Mouse (Mus musculus) limb, embryonic 11.5 days (tissue): ENCODE results near the gene Ccna1. TPM values are rescaled to one million over a fixed set of nuclear protein-coding genes. Genes with fewer than 3 reads are reported as not detected.

Experiments
- ATAC-seq: fragments of 200-750 bp; cut with Nextera tagmentation; 2 replicates; pipeline ENCODE4 v1.8.0; 2017; ENCODE audit warnings: low read depth; ENCODE audit not compliant: insufficient number of reproducible peaks, low FRiP score, low TSS enrichment
- DNase-seq: peaks from one replicate; pipeline ENCODE4 v3.0.0-alpha.2; 2015; ENCODE audit warnings: low spot score
- H3K27ac ChIP-seq: fragments of 300-500 bp; sonication (generic); replicated peaks from 2 replicates; pipeline ENCODE4 v1.5.1; 2014; ENCODE audit warnings: low read depth, mild to moderate bottlenecking, low read length
- H3K27me3 ChIP-seq: fragments of 300-500 bp; sonication (generic); 2 replicates; pipeline ENCODE4 v1.6.1; 2014; ENCODE audit warnings: mild to moderate bottlenecking, low read length, mixed read lengths; ENCODE audit not compliant: control insufficient read depth, insufficient read depth
- H3K36me3 ChIP-seq: fragments of 300-500 bp; sonication (generic); 2 replicates; pipeline ENCODE4 v1.6.1; 2014; ENCODE audit warnings: mild to moderate bottlenecking, low read length, moderate library complexity, mixed read lengths; ENCODE audit not compliant: control insufficient read depth, insufficient read depth
- H3K4me1 ChIP-seq: fragments of 300-500 bp; sonication (generic); 2 replicates; pipeline ENCODE4 v1.6.1; 2014; ENCODE audit warnings: low read length, mixed read lengths; ENCODE audit not compliant: control insufficient read depth, insufficient read depth
- H3K4me2 ChIP-seq: fragments of 300-500 bp; sonication (generic); 2 replicates; pipeline ENCODE4 v1.6.1; 2014; ENCODE audit warnings: low read depth, mild to moderate bottlenecking, moderate library complexity; ENCODE audit not compliant: severe bottlenecking
- H3K4me3 ChIP-seq: fragments of 300-500 bp; sonication (generic); 2 replicates; pipeline ENCODE4 v1.5.1; 2014; ENCODE audit warnings: low read depth, low read length
- H3K9ac ChIP-seq: fragments of 300-500 bp; sonication (generic); 2 replicates; pipeline ENCODE4 v1.6.1; 2014; ENCODE audit warnings: mild to moderate bottlenecking, low read length
- H3K9me3 ChIP-seq: fragments of 300-500 bp; sonication (generic); 2 replicates; pipeline ENCODE4 v1.6.1; 2016; ENCODE audit warnings: low read length; ENCODE audit not compliant: control insufficient read depth
- whole genome bisulfite sequencing: fragments of 180-500 bp; shearing (Covaris S2); extraction: QIAGEN DNeasy Blood & Tissue Kit; methylation state at CpG from one replicate; pipeline ENCODE4 v1.1.7; 2014; 5-methylcytosine and 5-hydroxymethylcytosine counted together
- polyA plus RNA-seq: library from polyadenylated mRNA; unstranded; fragments of >200 nt; fragmentation: Nextera tagmentation; extraction: Ambion mirVana; gene quantifications from 2 replicates; pipeline ENCODE4 v1.2.1, GENCODE M21; 2014

Gene Ccna1
- polyA plus RNA-seq, 1 experiment from 2014 or later: 2.7 TPM

DNA sequence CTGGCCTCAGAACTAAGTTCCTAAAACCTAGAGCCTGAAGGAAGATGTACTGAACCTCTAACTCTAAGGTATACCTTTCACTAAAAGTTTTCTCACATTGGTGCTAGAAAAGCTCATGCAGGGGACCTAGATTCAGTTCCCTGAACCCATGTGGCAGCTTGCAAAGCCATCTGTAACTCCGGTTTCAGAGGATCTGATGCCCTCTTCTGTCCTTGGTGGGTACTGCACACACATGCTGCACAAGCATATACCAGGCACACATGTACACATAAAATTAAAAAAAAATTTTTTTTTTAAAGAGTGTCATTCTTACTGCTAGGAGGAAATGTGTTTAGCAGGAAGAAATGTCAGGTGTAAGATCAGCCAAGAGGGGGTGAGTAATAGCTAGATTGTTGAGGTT, 33.1 kb downstream of the Ccna1 start:
- no peak overlapping the region for H3K27ac ChIP-seq
- no peak for ATAC-seq

DNA sequence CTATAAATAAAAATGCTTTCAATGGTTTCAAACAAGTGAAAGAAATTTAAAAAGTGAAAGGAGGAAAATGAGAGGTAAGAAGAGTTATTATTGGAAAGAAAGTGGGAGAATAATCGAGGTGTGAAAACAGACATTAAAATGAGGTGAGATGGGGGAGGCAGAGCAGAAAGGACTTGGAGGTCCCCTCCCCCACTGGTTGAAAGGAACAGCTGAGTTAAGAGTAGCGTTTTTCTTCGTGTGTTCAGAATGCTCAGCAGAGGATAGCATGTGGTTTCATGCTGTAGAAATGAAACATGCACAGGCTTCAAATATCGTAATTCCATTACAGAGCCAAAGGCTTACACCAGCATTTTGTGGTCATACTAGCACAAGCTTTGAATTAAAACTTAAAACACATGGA, 42.8 kb downstream of the Ccna1 start:
- Histone ChIP-seq H3K27ac (no peak overlapping the region), H3K4me1 (no peaks in the 10 kb centered on the region), H3K4me2 (no peak overlapping the region), H3K9ac (no peak overlapping the region), H3K4me3 (no peak overlapping the region), H3K36me3 (no peaks in the 10 kb centered on the region), H3K9me3 (no peaks in the 10 kb centered on the region), H3K27me3 (no peaks in the 10 kb centered on the region)
- ATAC-seq (no peak), DNase-seq (no peak)
- 60% methylated on average over 4 of the region's 4 CpGs for WGBS

More for the DNA sequence above, 33.1 kb downstream of the Ccna1 start:
- Histone ChIP-seq H3K9ac (no peak overlapping the region), H3K4me1 (no peaks in the 10 kb centered on the region), H3K9me3 (no peaks in the 10 kb centered on the region), H3K4me3 (no peak overlapping the region), H3K36me3 (no peaks in the 10 kb centered on the region), H3K4me2 (no peak overlapping the region), H3K27me3 (no peaks in the 10 kb centered on the region)
- 75% methylated on average over 1 of the region's 1 CpGs for WGBS
- no peak for DNase-seq

DNA sequence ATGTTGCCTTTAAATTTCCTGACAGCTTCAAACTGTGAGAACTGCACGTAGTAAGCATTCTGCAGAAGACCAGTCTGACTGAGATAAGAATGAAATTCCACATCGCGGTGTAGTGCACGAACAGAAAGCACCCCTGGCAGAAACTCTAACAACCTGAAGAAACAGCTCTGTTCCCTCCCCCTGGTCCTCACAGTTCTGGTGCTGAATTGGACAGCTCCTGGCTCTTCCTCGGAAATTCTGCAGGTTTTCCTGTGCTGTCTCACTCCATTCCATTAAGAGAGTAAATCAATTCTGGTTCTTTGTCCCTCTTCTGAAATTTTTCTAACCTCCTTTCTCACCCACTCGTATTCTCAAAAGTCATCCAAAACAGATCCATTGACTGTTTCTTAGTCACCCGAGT, 43.6 kb downstream of the Ccna1 start:
- H3K4me3 ChIP-seq: no peak overlapping the region
- H3K27ac ChIP-seq: no peak overlapping the region
- no peaks in the 10 kb centered on the region for H3K4me1 ChIP-seq
- WGBS: 33% methylated on average over 7 of the region's 7 CpGs
- no peaks in the 10 kb centered on the region for H3K36me3 ChIP-seq
- ATAC-seq: no peak
- no peak overlapping the region for H3K9ac ChIP-seq
- no peak overlapping the region for H3K4me2 ChIP-seq
- H3K9me3 ChIP-seq: no peaks in the 10 kb centered on the region
- peak; percentile 73 for DNase-seq
- no peaks in the 10 kb centered on the region for H3K27me3 ChIP-seq

DNA sequence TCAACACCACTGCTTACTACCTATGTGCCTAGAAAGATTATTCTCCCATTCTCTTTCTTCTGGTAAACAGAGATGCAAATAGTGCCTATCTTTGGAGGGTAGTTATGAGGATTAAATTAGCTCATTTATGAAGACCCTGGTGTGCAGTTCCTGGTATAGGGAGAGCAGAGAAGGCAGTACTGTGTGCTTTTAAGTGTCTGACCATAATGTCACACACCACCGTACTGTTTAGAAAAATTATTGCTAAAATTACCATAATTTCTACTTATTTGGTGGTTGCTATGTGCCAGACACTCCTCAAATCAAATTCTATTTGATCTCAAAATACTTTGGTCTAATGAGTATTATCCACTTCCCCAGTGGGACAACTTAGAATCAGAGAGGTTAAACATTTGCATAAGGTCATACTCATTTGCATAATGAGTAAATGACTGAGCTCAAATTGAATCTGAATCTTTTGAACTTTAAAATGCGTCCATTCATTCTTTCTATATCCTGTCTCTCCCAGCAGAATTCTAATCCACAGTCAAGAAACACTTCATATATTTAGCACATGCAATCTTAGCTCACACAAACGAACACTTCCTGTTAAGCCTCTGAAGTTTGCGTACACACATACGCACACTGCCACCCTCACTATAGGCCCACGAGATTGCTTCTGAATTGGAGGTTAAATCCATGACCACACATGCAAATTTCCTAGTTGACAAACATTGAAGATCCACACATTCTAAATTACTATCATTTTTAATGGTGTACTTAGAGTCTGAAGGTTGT, 46.1 kb downstream of the Ccna1 start:
- ATAC-seq: no peak
- no peaks in the 10 kb centered on the region for H3K4me1 ChIP-seq
- H3K9me3 ChIP-seq: no peaks in the 10 kb centered on the region
- DNase-seq: no peak
- no peak overlapping the region for H3K9ac ChIP-seq
- H3K4me3 ChIP-seq: no peak overlapping the region
- H3K27me3 ChIP-seq: no peaks in the 10 kb centered on the region
- 79% methylated on average over 6 of the region's 6 CpGs for WGBS
- no peaks in the 10 kb centered on the region for H3K36me3 ChIP-seq
- no peak overlapping the region for H3K4me2 ChIP-seq
- H3K27ac ChIP-seq: no peak overlapping the region

DNA sequence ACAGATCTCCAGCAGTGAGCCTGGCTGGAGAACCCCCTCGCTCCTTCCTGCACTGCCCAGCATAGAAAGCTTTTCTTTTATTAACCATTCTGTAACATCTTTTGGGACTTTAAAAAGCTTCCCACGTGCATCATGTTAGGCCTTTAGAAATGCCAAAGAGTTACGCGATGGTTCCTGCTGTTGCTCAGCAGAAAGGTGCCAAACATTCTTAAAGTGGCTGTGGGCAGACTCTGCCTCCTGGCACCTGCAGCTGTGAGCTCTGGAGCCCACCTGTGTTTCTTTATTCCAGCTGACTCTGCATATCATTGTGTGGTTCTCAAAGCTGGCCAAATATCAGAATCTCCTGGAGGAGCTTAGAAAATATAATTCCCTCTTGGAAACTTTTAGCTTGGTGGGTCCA, 51.3 kb downstream of the Ccna1 start:
- Histone ChIP-seq H3K27me3 (no peaks in the 10 kb centered on the region), H3K4me2 (no peak overlapping the region), H3K9ac (no peak overlapping the region), H3K9me3 (no peaks in the 10 kb centered on the region), H3K4me3 (no peak overlapping the region), H3K4me1 (no peaks in the 10 kb centered on the region), H3K27ac (no peak overlapping the region), H3K36me3 (no peaks in the 10 kb centered on the region)
- 70% methylated on average over 4 of the region's 4 CpGs for WGBS
- DNase-seq: no peak
- ATAC-seq: no peak

GRCm38 (mm10) chr3:55001677-55002076, 53.6 kb downstream of the Ccna1 start:
- H3K4me1 ChIP-seq: no peaks in the 10 kb centered on the region
- H3K9me3 ChIP-seq: no peaks in the 10 kb centered on the region
- H3K27me3 ChIP-seq: no peaks in the 10 kb centered on the region
- no peak for DNase-seq
- ATAC-seq: no peak
- no peak overlapping the region for H3K9ac ChIP-seq
- no peaks in the 10 kb centered on the region for H3K36me3 ChIP-seq
- WGBS: 69% methylated on average over 4 of the region's 4 CpGs
- no peak overlapping the region for H3K4me3 ChIP-seq
- H3K4me2 ChIP-seq: no peak overlapping the region
- H3K27ac ChIP-seq: no peak overlapping the region

Other genes starting within 250 kb of the Ccna1 start
- gene Rfxap, start 247.7 kb downstream of the Ccna1 start, polyA plus RNA-seq: 49.1 and 57.9 TPM in 2 replicates
- 0.08 and 0.17 TPM in 2 replicates for gene Sertm1, start 139.6 kb downstream of the Ccna1 start, polyA plus RNA-seq
- gene Spg20, start 56.6 kb upstream of the Ccna1 start, polyA plus RNA-seq: 86.9 and 93.4 TPM in 2 replicates
- 0.08 and 0.09 TPM in 2 replicates for gene Ccdc169, start 81.8 kb upstream of the Ccna1 start, polyA plus RNA-seq
- not detected in 2 replicates for gene Sohlh2, start 126.5 kb upstream of the Ccna1 start, polyA plus RNA-seq
- gene Dclk1, start 186.9 kb upstream of the Ccna1 start, polyA plus RNA-seq: 28.6 and 34.1 TPM in 2 replicates